Mouse (Mus musculus) retina, postnatal 1 day (tissue): ENCODE data around the gene Gpr156.

Experiments used
- DNase-seq: peaks from one replicate; pipeline ENCODE4 v3.0.0-alpha.2; 2012

The Gpr156 gene

GRCm38 (mm10) chr16:37920842-37921409 is 4.6 kb downstream of the Gpr156 start:
- DNase-seq, result no peak

GRCm38 (mm10) chr16:37926087-37926486 is 9.8 kb downstream of the Gpr156 start:
- no peak for DNase-seq

GRCm38 (mm10) chr16:37927117-37927516 is 10.8 kb downstream of the Gpr156 start:
- peak; percentile 70 for DNase-seq

- DNase-seq, result no peak
These were observed 12.7 kb downstream of the Gpr156 start for GRCm38 (mm10) chr16:37929006-37929405.

- no peak for DNase-seq
These were observed 13.3 kb downstream of the Gpr156 start for GRCm38 (mm10) chr16:37929626-37930025.

- no peak for DNase-seq
These were observed 18.6 kb downstream of the Gpr156 start for GRCm38 (mm10) chr16:37934932-37935331.

- peak; percentile 38 for DNase-seq
These were observed 21.0 kb downstream of the Gpr156 start for GRCm38 (mm10) chr16:37937276-37937675.

GRCm38 (mm10) chr16:37938125-37939081 is 22.1 kb downstream of the Gpr156 start:
- peak; percentile 80 for DNase-seq

GRCm38 (mm10) chr16:37939082-37939863 is 23.0 kb downstream of the Gpr156 start:
- no peak for DNase-seq

- no peak for DNase-seq
These were observed 24.0 kb downstream of the Gpr156 start for GRCm38 (mm10) chr16:37940291-37940690.

- no peak for DNase-seq
These were observed 27.4 kb downstream of the Gpr156 start for GRCm38 (mm10) chr16:37943701-37944100.

- DNase-seq, result no peak
These were observed 28.9 kb downstream of the Gpr156 start for GRCm38 (mm10) chr16:37945031-37945796.

GRCm38 (mm10) chr16:37947160-37947559 is 30.9 kb downstream of the Gpr156 start:
- DNase-seq, result peak; percentile 71

GRCm38 (mm10) chr16:37948365-37948764 is 32.1 kb downstream of the Gpr156 start:
- no peak for DNase-seq

GRCm38 (mm10) chr16:37951171-37951570 is 34.9 kb downstream of the Gpr156 start:
- no peak for DNase-seq

GRCm38 (mm10) chr16:37953186-37953585 is 36.9 kb downstream of the Gpr156 start:
- no peak for DNase-seq

GRCm38 (mm10) chr16:37953991-37954942 is 38.0 kb downstream of the Gpr156 start:
- DNase-seq, result no peak

GRCm38 (mm10) chr16:37955336-37955917 is 39.1 kb downstream of the Gpr156 start:
- DNase-seq, result no peak

GRCm38 (mm10) chr16:37956076-37956676 is 39.9 kb downstream of the Gpr156 start:
- no peak for DNase-seq

GRCm38 (mm10) chr16:37956751-37957150 is 40.5 kb downstream of the Gpr156 start:
- no peak for DNase-seq
